Mouse (Mus musculus): ENCODE results near the gene Fstl3. TPM values are rescaled to one million over a fixed set of nuclear protein-coding genes. Genes with fewer than 3 reads are reported as not detected.

The Fstl3 gene
- polyA plus RNA-seq, 1 experiment = 2.5 TPM

DNA sequence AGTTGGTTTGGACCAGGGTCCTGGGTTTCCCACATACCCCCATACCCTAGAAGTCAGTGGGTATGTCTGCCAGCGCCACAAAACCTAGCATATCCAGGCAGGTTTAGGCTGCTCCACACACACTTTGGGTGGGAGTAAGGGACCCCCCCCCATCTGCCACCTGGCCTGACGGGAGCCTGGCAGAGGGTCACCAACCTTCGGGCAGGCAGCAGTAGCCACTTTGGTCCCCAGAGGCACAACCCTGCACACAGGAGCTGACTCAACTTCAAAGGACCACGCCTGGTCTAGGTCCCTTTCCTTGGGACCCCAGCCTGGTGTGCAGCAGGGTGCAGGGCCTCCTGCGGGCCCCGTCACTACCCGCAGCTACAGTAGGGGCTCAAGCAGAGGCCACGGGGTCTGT lies 43.2 kb downstream of the Fstl3 start:
- no peak for DNase-seq
- Histone ChIP-seq H3K4me1 (ENCODE audit: control insufficient read depth, insufficient read depth, low read length) (no peaks in the 10 kb centered on the region), H3K27ac (ENCODE audit: insufficient read depth, low read length) (no peak overlapping the region), H3K27me3 (ENCODE audit: control insufficient read depth, insufficient read depth, low read length) (no peaks in the 10 kb centered on the region), H3K4me3 (replicated peaks; ENCODE audit: insufficient read depth, low read depth, low read length) (no peak overlapping the region)
- TF ChIP-seq POLR2A (IDR thresholded peaks at IDR 0.05; ENCODE audit: borderline replicate concordance, insufficient read depth, low read length) = no peak
- TF ChIP-seq CTCF (IDR thresholded peaks at IDR 0.05; ENCODE audit: borderline replicate concordance, insufficient read depth, low read depth, low read length) = no peak
- WGBS = 81% methylated on average over 8 of the region's 8 CpGs

DNA sequence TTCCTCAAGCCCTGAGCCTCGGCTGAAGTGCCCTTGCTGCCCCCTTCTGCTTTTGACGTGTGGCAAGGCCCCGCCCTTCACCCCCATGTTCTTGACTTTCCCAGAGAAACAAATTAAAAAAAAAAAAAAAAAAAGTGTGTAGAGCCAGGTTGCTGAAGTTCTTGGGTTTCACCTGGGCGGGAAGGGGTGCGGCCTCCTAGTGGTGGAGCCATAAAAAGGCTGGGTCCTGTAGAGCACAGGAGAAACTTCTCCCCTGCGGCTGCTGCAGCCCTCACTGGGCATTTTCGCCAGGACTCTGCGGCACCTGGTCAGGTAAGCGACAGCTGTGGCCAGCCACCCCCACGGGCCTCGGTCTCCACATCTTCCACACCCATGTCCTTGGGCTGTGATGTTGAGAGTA lies 43.7 kb downstream of the Fstl3 start, which contains the start of gene Misp:
Gene Misp (plus strand): TSS at position 208 of the 400 bp plus-strand sequence.
- Histone ChIP-seq H3K27ac (ENCODE audit: insufficient read depth, low read length) (no peak within 1 kb of the TSS), H3K27me3 (ENCODE audit: control insufficient read depth, insufficient read depth, low read length) (no peaks in the 10 kb centered on the region), H3K4me3 (replicated peaks; ENCODE audit: insufficient read depth, low read depth, low read length) (no peak within 1 kb of the TSS), H3K4me1 (ENCODE audit: control insufficient read depth, insufficient read depth, low read length) (no peaks in the 10 kb centered on the region)
- DNase-seq = no peak
- no peak for TF ChIP-seq CTCF (IDR thresholded peaks at IDR 0.05; ENCODE audit: borderline replicate concordance, insufficient read depth, low read depth, low read length)
- TF ChIP-seq POLR2A (IDR thresholded peaks at IDR 0.05; ENCODE audit: borderline replicate concordance, insufficient read depth, low read length) = no peak
- WGBS = 78% methylated on average over 11 of the region's 11 CpGs

DNA sequence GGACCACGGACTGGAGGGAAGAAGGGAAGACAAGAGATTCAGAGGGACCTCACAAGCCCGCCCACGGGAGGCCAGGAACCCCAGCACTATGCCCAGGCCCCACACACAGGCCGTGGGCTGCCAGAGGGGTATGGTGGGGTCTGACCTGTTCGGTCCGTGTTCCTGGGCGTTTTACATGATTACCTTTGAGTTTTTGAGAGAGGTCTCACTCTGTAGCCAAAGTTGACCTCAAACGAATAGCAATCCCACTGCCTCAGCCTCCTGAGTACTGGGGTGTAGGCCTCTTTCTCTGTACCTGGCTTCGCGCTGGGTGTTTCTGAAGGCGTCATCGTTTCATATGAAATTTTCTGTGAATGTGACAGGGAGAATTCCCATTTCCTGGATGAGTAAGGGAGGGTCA lies 44.7 kb downstream of the Fstl3 start:
- TF ChIP-seq CTCF (IDR thresholded peaks at IDR 0.05; ENCODE audit: borderline replicate concordance, insufficient read depth, low read depth, low read length) (no peak), POLR2A (IDR thresholded peaks at IDR 0.05; ENCODE audit: borderline replicate concordance, insufficient read depth, low read length) (no peak)
- no peak overlapping the region for H3K4me3 ChIP-seq (replicated peaks; ENCODE audit: insufficient read depth, low read depth, low read length)
- 85% methylated on average over 12 of the region's 12 CpGs for WGBS

DNA sequence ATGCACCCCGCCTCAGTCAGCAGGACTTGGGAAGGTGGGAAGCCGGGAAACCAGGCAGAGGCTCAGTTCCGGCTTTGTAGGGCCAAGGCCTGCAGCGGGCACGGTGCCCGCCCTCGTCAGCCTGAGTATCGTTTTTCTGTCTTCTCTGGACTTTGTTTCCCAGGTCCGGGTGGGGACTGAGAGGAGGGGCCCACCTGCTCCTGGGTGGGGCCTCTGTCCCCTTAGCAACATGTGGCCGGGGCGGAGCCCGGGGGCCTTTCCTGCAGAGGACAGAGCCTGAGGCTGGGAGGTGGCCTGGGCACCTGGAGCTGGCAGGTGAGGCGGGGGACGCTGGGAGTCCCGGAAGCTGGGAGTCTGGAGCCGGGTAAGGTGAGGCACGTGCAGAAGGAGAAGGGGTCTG lies 45.3 kb downstream of the Fstl3 start:
- no peaks in the 10 kb centered on the region for H3K4me1 ChIP-seq (ENCODE audit: control insufficient read depth, insufficient read depth, low read length)
- 31% methylated on average over 17 of the region's 17 CpGs for WGBS
- no peak overlapping the region for H3K4me3 ChIP-seq (replicated peaks; ENCODE audit: insufficient read depth, low read depth, low read length)
- TF ChIP-seq POLR2A (IDR thresholded peaks at IDR 0.05; ENCODE audit: borderline replicate concordance, insufficient read depth, low read length) (no peak), CTCF (IDR thresholded peaks at IDR 0.05; ENCODE audit: borderline replicate concordance, insufficient read depth, low read depth, low read length) (no peak)
- no peaks in the 10 kb centered on the region for H3K27me3 ChIP-seq (ENCODE audit: control insufficient read depth, insufficient read depth, low read length)
- no peak for DNase-seq
- no peak overlapping the region for H3K27ac ChIP-seq (ENCODE audit: insufficient read depth, low read length)

More for the DNA sequence above, 44.7 kb downstream of the Fstl3 start:
- no peak for DNase-seq
- Histone ChIP-seq H3K27ac (ENCODE audit: insufficient read depth, low read length) (no peak overlapping the region), H3K4me1 (ENCODE audit: control insufficient read depth, insufficient read depth, low read length) (no peaks in the 10 kb centered on the region), H3K27me3 (ENCODE audit: control insufficient read depth, insufficient read depth, low read length) (no peaks in the 10 kb centered on the region)

DNA sequence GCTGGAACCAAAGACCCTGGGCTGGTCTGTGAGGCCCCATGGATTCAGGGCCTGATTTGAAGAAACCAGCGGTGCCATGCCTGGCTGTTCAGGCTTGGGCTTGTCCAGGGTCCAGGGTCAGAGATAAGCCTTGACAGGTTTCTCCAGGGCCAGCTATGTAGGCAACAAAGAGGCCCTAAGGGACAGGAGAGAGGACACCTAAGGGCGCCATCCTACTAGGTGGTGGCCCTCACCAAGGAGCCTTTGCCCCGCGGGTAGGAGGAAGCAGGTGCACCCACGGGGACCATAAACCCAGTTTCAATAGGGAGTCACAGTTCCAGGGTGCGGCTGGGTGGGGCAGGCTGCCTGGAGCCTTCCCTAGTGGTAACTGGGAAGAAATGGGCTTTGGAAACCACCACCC lies 45.9 kb downstream of the Fstl3 start:
- TF ChIP-seq POLR2A (IDR thresholded peaks at IDR 0.05; ENCODE audit: borderline replicate concordance, insufficient read depth, low read length) (no peak), CTCF (IDR thresholded peaks at IDR 0.05; ENCODE audit: borderline replicate concordance, insufficient read depth, low read depth, low read length) (no peak)
- Histone ChIP-seq H3K27ac (ENCODE audit: insufficient read depth, low read length) (no peak overlapping the region), H3K27me3 (ENCODE audit: control insufficient read depth, insufficient read depth, low read length) (no peaks in the 10 kb centered on the region), H3K4me3 (replicated peaks; ENCODE audit: insufficient read depth, low read depth, low read length) (no peak overlapping the region), H3K4me1 (ENCODE audit: control insufficient read depth, insufficient read depth, low read length) (no peaks in the 10 kb centered on the region)
- no peak for DNase-seq
- 78% methylated on average over 6 of the region's 6 CpGs for WGBS

DNA sequence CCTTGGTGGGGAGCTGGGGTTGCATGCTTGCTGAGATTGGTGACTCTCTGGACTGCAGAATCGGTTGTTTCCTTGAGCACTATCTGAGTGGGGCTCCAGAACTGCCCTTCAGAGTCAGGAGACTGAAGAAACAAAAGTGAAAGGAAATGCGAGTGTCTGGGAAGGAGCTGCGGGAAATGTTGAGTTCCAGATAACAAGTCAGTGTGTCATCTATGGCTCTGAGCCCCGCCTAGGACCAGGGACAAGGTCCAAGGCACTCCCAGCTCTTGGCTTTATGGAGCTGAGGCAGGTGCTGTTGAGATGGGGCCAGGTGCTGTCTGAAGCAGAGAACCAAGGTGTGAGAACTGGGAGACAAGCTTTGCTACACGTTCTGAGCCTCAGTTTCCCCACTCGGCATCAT lies 47.3 kb downstream of the Fstl3 start:
- no peaks in the 10 kb centered on the region for H3K4me1 ChIP-seq (ENCODE audit: control insufficient read depth, insufficient read depth, low read length)
- no peak for TF ChIP-seq CTCF (IDR thresholded peaks at IDR 0.05; ENCODE audit: borderline replicate concordance, insufficient read depth, low read depth, low read length)
- TF ChIP-seq POLR2A (IDR thresholded peaks at IDR 0.05; ENCODE audit: borderline replicate concordance, insufficient read depth, low read length) = no peak
- 51% methylated on average over 6 of the region's 6 CpGs for WGBS

DNA sequence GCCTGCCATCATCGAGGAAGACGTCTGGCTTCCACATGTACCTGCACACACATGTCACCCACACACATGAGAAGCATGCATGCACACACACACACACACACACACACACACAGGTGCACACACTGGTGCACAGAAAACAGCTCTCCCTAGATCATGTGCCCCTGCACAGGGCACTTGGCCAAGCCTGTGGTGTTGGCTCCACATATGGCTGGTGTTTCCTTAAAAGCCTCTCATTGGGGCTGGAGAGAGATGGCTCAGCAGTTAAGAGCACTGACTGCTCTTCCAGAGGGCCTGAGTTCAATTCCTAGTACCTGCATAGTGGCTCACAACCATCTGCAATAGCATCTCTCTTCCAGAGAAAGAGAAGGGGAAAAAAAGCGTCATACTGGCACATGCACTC lies 54.5 kb downstream of the Fstl3 start:
- no peaks in the 10 kb centered on the region for H3K4me1 ChIP-seq (ENCODE audit: control insufficient read depth, insufficient read depth, low read length)
- H3K27me3 ChIP-seq (ENCODE audit: control insufficient read depth, insufficient read depth, low read length) = no peaks in the 10 kb centered on the region
- DNase-seq = no peak
- no peak overlapping the region for H3K27ac ChIP-seq (ENCODE audit: insufficient read depth, low read length)
- no peak for TF ChIP-seq CTCF (IDR thresholded peaks at IDR 0.05; ENCODE audit: borderline replicate concordance, insufficient read depth, low read depth, low read length)
- no peak for TF ChIP-seq POLR2A (IDR thresholded peaks at IDR 0.05; ENCODE audit: borderline replicate concordance, insufficient read depth, low read length)
- WGBS = 76% methylated on average over 3 of the region's 3 CpGs
- H3K4me3 ChIP-seq (replicated peaks; ENCODE audit: insufficient read depth, low read depth, low read length) = no peak overlapping the region

More for the DNA sequence above, 47.3 kb downstream of the Fstl3 start:
- DNase-seq = no peak
- H3K4me3 ChIP-seq (replicated peaks; ENCODE audit: insufficient read depth, low read depth, low read length) = no peak overlapping the region
- no peaks in the 10 kb centered on the region for H3K27me3 ChIP-seq (ENCODE audit: control insufficient read depth, insufficient read depth, low read length)
- no peak overlapping the region for H3K27ac ChIP-seq (ENCODE audit: insufficient read depth, low read length)

Other genes starting within 250 kb of the Fstl3 start
- 9.2 and 10.4 TPM in 2 replicates for gene Plpp2, start 243.5 kb upstream of the Fstl3 start, polyA plus RNA-seq (2012; rRNA removed)
- 70.3 and 71.8 TPM in 2 replicates for gene Mier2, start 222.1 kb upstream of the Fstl3 start, polyA plus RNA-seq (2012; rRNA removed)
- not detected in 2 replicates for gene Theg, start 189.9 kb upstream of the Fstl3 start, polyA plus RNA-seq (2012; rRNA removed)
- 3.1 and 3.2 TPM in 2 replicates for gene C2cd4c, start 163.2 kb upstream of the Fstl3 start, polyA plus RNA-seq (2012; rRNA removed)
- gene Shc2, start 139.4 kb upstream of the Fstl3 start, polyA plus RNA-seq (2012; rRNA removed) = 30.2 and 31.2 TPM in 2 replicates
- not detected in 2 replicates for gene Odf3l2, start 131.5 kb upstream of the Fstl3 start, polyA plus RNA-seq (2012; rRNA removed)
- not detected in 2 replicates for gene Madcam1, start 112.7 kb upstream of the Fstl3 start, polyA plus RNA-seq (2012; rRNA removed)
- 93.3 and 95.4 TPM in 2 replicates for gene Tpgs1, start 107.9 kb upstream of the Fstl3 start, polyA plus RNA-seq (2012; rRNA removed)
- gene Cdc34, start 95.1 kb upstream of the Fstl3 start, polyA plus RNA-seq (2012; rRNA removed) = 93.9 and 106 TPM in 2 replicates
- 2.3 and 2.8 TPM in 2 replicates for gene Gzmm, start 88.3 kb upstream of the Fstl3 start, polyA plus RNA-seq (2012; rRNA removed)
- gene Bsg, start 72.8 kb upstream of the Fstl3 start, polyA plus RNA-seq (2012; rRNA removed) = 1,261 and 1,264 TPM in 2 replicates
- 227 and 270 TPM in 2 replicates for gene Hcn2, start 60.6 kb upstream of the Fstl3 start, polyA plus RNA-seq (2012; rRNA removed)
- gene Polrmt, start 30.7 kb upstream of the Fstl3 start, polyA plus RNA-seq (2012; rRNA removed) = 74.7 and 80.4 TPM in 2 replicates
- gene Fgf22, start 22.2 kb upstream of the Fstl3 start, polyA plus RNA-seq (2012; rRNA removed) = 10.6 and 11.1 TPM in 2 replicates
- 126 and 127 TPM in 2 replicates for gene Rnf126, start 10.3 kb upstream of the Fstl3 start, polyA plus RNA-seq (2012; rRNA removed)
- gene Prss57, start 13.7 kb downstream of the Fstl3 start, polyA plus RNA-seq (2012; rRNA removed) = 0.16 and 0.19 TPM in 2 replicates
- gene Palm, start 16.3 kb downstream of the Fstl3 start, polyA plus RNA-seq (2012; rRNA removed) = 140 and 143 TPM in 2 replicates
- 0.29 and 0.41 TPM in 2 replicates for gene Misp, start 43.7 kb downstream of the Fstl3 start, polyA plus RNA-seq (2012; rRNA removed)
- 64.2 and 68.6 TPM in 2 replicates for gene Ptbp1, start 77.2 kb downstream of the Fstl3 start, polyA plus RNA-seq (2012; rRNA removed)
- gene Prtn3, start 97.2 kb downstream of the Fstl3 start, polyA plus RNA-seq (2012; rRNA removed) = 2.4 and 2.5 TPM in 2 replicates
- 46.0 and 49.3 TPM in 2 replicates for gene Plppr3, start 97.4 kb downstream of the Fstl3 start, polyA plus RNA-seq (2012; rRNA removed)
- gene Elane, start 109.0 kb downstream of the Fstl3 start, polyA plus RNA-seq (2012; rRNA removed) = 0.15 TPM in 1 of 2 replicates, not detected in the other
- 0.29 and 0.41 TPM in 2 replicates for gene Cfd, start 113.6 kb downstream of the Fstl3 start, polyA plus RNA-seq (2012; rRNA removed)
- 46.5 and 47.4 TPM in 2 replicates for gene Med16, start 131.7 kb downstream of the Fstl3 start, polyA plus RNA-seq (2012; rRNA removed)
- not detected in 2 replicates for gene Gm26602, start 133.6 kb downstream of the Fstl3 start, polyA plus RNA-seq (2012; rRNA removed)
- 12.1 and 12.8 TPM in 2 replicates for gene Kiss1r, start 139.7 kb downstream of the Fstl3 start, polyA plus RNA-seq (2012; rRNA removed)
- gene R3hdm4, start 143.9 kb downstream of the Fstl3 start, polyA plus RNA-seq (2012; rRNA removed) = 156 and 162 TPM in 2 replicates
- gene Arid3a, start 149.8 kb downstream of the Fstl3 start, polyA plus RNA-seq (2012; rRNA removed) = 4.7 TPM in 2 replicates
- gene Wdr18, start 182.9 kb downstream of the Fstl3 start, polyA plus RNA-seq (2012; rRNA removed) = 56.2 and 57.4 TPM in 2 replicates
- 5.5 and 5.9 TPM in 2 replicates for gene Grin3b, start 193.4 kb downstream of the Fstl3 start, polyA plus RNA-seq (2012; rRNA removed)
- 191 and 204 TPM in 2 replicates for gene Tmem259, start 207.1 kb downstream of the Fstl3 start, polyA plus RNA-seq (2012; rRNA removed)
- gene Cnn2, start 211.3 kb downstream of the Fstl3 start, polyA plus RNA-seq (2012; rRNA removed) = 8.2 and 9.3 TPM in 2 replicates
- 31.1 and 32.4 TPM in 2 replicates for gene Abca7, start 219.2 kb downstream of the Fstl3 start, polyA plus RNA-seq (2012; rRNA removed)
- 2.2 and 2.7 TPM in 2 replicates for gene Arhgap45, start 239.4 kb downstream of the Fstl3 start, polyA plus RNA-seq (2012; rRNA removed)